Mouse (Mus musculus) kidney, embryonic 15.5 days (tissue): ENCODE measurements around the gene Anapc15-ps. TPM values are rescaled to one million over a fixed set of nuclear protein-coding genes. Genes with fewer than 3 reads are reported as not detected.
A peak's percentile ranks its signal among the peaks of the same experiment; 100 is the strongest.

Experiments
- ATAC-seq: fragments of 200-750 bp; cut with Nextera tagmentation; replicated peaks from 2 replicates; pipeline ENCODE4 v1.8.0; 2017; ENCODE audit warnings: moderate TSS enrichment; ENCODE audit not compliant: low FRiP score
- H3K27ac ChIP-seq: fragments of 300-500 bp; sonication (generic); 2 replicates; pipeline ENCODE4 v1.5.1; 2015; ENCODE audit warnings: mild to moderate bottlenecking, inconsistent platforms
- H3K27me3 ChIP-seq: fragments of 300-500 bp; sonication (generic); 2 replicates; pipeline ENCODE4 v1.6.1; 2015; ENCODE audit warnings: inconsistent platforms
- H3K36me3 ChIP-seq: fragments of 300-500 bp; sonication (generic); 2 replicates; pipeline ENCODE4 v1.6.1; 2015; ENCODE audit warnings: inconsistent platforms
- H3K4me1 ChIP-seq: fragments of 300-500 bp; sonication (generic); 2 replicates; pipeline ENCODE4 v1.6.1; 2015; ENCODE audit warnings: inconsistent platforms
- H3K4me2 ChIP-seq: fragments of 300-500 bp; sonication (generic); 2 replicates; pipeline ENCODE4 v1.6.1; 2015; ENCODE audit warnings: moderate library complexity, mild to moderate bottlenecking, inconsistent platforms
- H3K4me3 ChIP-seq: fragments of 300-500 bp; sonication (generic); replicated peaks from 2 replicates; pipeline ENCODE4 v1.5.1; 2015; ENCODE audit warnings: mild to moderate bottlenecking, inconsistent platforms
- H3K9ac ChIP-seq: fragments of 300-500 bp; sonication (generic); 2 replicates; pipeline ENCODE4 v1.6.1; 2015; ENCODE audit warnings: mild to moderate bottlenecking, inconsistent platforms
- H3K9me3 ChIP-seq: fragments of 300-500 bp; sonication (generic); replicated peaks from 2 replicates; pipeline ENCODE4 v1.6.1; 2016; ENCODE audit warnings: inconsistent platforms
- WGBS: fragments of 180-500 bp; shearing (Covaris S2); methylation state at CpG from one replicate; pipeline ENCODE4 v1.1.7; 2015; ENCODE audit warnings: mixed read lengths; 5-methylcytosine and 5-hydroxymethylcytosine counted together
- polyA plus RNA-seq: library from polyadenylated mRNA; unstranded; fragments of >200 nt; fragmentation: Nextera tagmentation; extraction: Ambion mirVana; gene quantifications from 2 replicates; pipeline ENCODE4 v1.2.1, GENCODE M21; 2015

Anapc15-ps gene
- polyA plus RNA-seq, 1 experiment from 2014 or later, result 0.47 TPM

GRCm38 (mm10) chr10:95706867-95707266 is 33.6 kb upstream of the Anapc15-ps start:
- Histone ChIP-seq H3K9me3 (no peaks in the 10 kb centered on the region), H3K9ac (no peak overlapping the region), H3K4me2 (no peak overlapping the region), H3K27me3 (no peaks in the 10 kb centered on the region), H3K36me3 (no peaks in the 10 kb centered on the region), H3K27ac (no peak overlapping the region), H3K4me3 (no peak overlapping the region), H3K4me1 (peaks cover 31% of the 10 kb centered on the region)
- 75% methylated on average over 9 of the region's 9 CpGs for WGBS
- no peak for ATAC-seq

GRCm38 (mm10) chr10:95705747-95706146 is 32.5 kb upstream of the Anapc15-ps start:
- H3K27me3 ChIP-seq, result no peaks in the 10 kb centered on the region
- no peaks in the 10 kb centered on the region for H3K9me3 ChIP-seq
- H3K4me1 ChIP-seq, result peaks cover 29% of the 10 kb centered on the region
- H3K4me3 ChIP-seq, result no peak overlapping the region
- no peak overlapping the region for H3K9ac ChIP-seq
- WGBS, result 48% methylated on average over 3 of the region's 3 CpGs
- no peaks in the 10 kb centered on the region for H3K36me3 ChIP-seq
- no peak overlapping the region for H3K4me2 ChIP-seq
- no peak overlapping the region for H3K27ac ChIP-seq
- ATAC-seq, result no peak

GRCm38 (mm10) chr10:95704847-95705246 is 31.6 kb upstream of the Anapc15-ps start:
- no peak overlapping the region for H3K9ac ChIP-seq

DNA sequence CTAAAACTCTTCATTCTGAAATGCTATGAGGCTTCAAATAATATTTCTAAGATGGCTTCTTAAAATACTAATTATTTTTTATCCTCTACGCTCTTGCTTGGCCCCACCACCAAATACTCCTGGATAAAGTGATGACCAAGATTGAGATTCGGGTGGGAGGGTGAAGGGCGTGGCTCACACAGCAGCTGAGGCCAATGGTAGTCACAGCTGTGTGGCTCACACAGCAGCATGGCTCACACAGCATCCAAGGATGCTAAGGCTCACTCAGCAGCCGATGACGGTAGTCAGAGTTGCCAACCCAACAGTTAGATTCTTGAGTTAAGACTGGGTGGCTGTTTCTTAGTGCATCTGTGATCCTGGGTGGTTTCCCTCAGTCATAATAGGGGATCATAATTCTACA is 30.5 kb upstream of the Anapc15-ps start:
- H3K4me2 ChIP-seq, result no peak overlapping the region
- WGBS, result 93% methylated on average over 5 of the region's 5 CpGs
- peaks cover 13% of the 10 kb centered on the region for H3K4me1 ChIP-seq
- no peaks in the 10 kb centered on the region for H3K9me3 ChIP-seq
- no peak overlapping the region for H3K4me3 ChIP-seq
- no peaks in the 10 kb centered on the region for H3K27me3 ChIP-seq
- H3K27ac ChIP-seq, result no peak overlapping the region
- H3K9ac ChIP-seq, result no peak overlapping the region
- H3K36me3 ChIP-seq, result no peaks in the 10 kb centered on the region
- no peak for ATAC-seq

More at GRCm38 (mm10) chr10:95704847-95705246, 31.6 kb upstream of the Anapc15-ps start:
- Histone ChIP-seq H3K4me1 (peaks cover 21% of the 10 kb centered on the region), H3K27me3 (no peaks in the 10 kb centered on the region), H3K27ac (no peak overlapping the region), H3K36me3 (no peaks in the 10 kb centered on the region), H3K4me2 (no peak overlapping the region), H3K4me3 (no peak overlapping the region), H3K9me3 (no peaks in the 10 kb centered on the region)
- no peak for ATAC-seq
- 93% methylated on average over 6 of the region's 6 CpGs for WGBS

- no peaks in the 10 kb centered on the region for H3K27me3 ChIP-seq
- ATAC-seq, result no peak
- H3K9ac ChIP-seq, result no peak overlapping the region
- no peaks in the 10 kb centered on the region for H3K9me3 ChIP-seq
- no peak overlapping the region for H3K4me3 ChIP-seq
- no peak overlapping the region for H3K4me2 ChIP-seq
- no peaks in the 10 kb centered on the region for H3K36me3 ChIP-seq
- 56% methylated on average over 4 of the region's 4 CpGs for WGBS
- no peak overlapping the region for H3K27ac ChIP-seq
- peaks cover 11% of the 10 kb centered on the region for H3K4me1 ChIP-seq
Measured at GRCm38 (mm10) chr10:95700422-95700821, 27.2 kb upstream of the Anapc15-ps start.

- no peak overlapping the region for H3K27ac ChIP-seq
- H3K9me3 ChIP-seq, result no peaks in the 10 kb centered on the region
- no peak overlapping the region for H3K9ac ChIP-seq
- no peak for ATAC-seq
- H3K4me2 ChIP-seq, result no peak overlapping the region
- peaks cover 10% of the 10 kb centered on the region; the same call in 1 of the 2 replicates for H3K4me1 ChIP-seq
- no peaks in the 10 kb centered on the region for H3K27me3 ChIP-seq
- 80% methylated on average over 8 of the region's 8 CpGs for WGBS
- no peaks in the 10 kb centered on the region for H3K36me3 ChIP-seq
- H3K4me3 ChIP-seq, result no peak overlapping the region
Measured at GRCm38 (mm10) chr10:95698920-95699714, 25.9 kb upstream of the Anapc15-ps start.

GRCm38 (mm10) chr10:95696253-95696641 is 23.0 kb upstream of the Anapc15-ps start:
- WGBS, result 63% methylated on average over 3 of the region's 3 CpGs
- no peaks in the 10 kb centered on the region for H3K9me3 ChIP-seq
- 0 out of 2 replicates have a peak overlapping the region, but pooled peaks have one; percentile 2 for H3K27ac ChIP-seq
- peaks cover 10% of the 10 kb centered on the region; the same call in 1 of the 2 replicates for H3K4me1 ChIP-seq
- H3K4me2 ChIP-seq, result no peak overlapping the region
- no peaks in the 10 kb centered on the region for H3K27me3 ChIP-seq
- H3K4me3 ChIP-seq, result no peak overlapping the region
- no peak for ATAC-seq
- H3K36me3 ChIP-seq, result no peaks in the 10 kb centered on the region
- H3K9ac ChIP-seq, result no peak overlapping the region

DNA sequence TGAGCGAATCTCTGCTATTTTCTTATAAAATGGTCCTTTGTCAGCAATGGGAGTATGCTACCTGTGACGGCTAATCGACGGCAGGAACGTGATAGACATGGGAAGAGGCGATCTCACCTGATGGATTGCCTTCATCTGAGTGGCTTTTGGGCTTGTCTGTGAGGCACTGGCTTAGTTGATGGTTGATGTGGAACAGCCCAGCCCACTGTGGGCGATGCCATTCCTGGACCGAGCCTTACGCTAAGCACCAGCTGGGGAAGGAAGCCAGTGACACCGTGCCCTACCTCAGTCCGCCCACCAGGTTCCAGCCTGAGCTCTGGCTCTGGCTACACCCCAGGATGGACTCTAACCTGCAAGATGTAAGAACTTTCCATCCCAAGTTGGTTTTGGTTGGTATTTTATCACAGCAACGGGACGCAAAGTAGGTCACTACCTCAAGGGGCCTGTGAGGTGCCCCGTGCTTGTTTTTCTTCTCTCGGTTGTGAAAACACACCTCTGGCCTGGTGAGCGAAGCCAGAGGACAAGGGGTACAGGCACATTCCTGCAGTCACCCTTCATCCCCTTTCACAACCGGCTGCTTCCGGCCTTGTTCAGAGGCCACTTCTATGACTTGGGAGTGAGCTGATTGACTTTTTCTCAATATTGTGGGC is 22.5 kb upstream of the Anapc15-ps start:
- H3K4me1 ChIP-seq, result peaks cover 10% of the 10 kb centered on the region; the same call in 1 of the 2 replicates
- no peaks in the 10 kb centered on the region for H3K36me3 ChIP-seq
- H3K27ac ChIP-seq, result peak overlapping the region; percentile 9
- H3K9me3 ChIP-seq, result no peaks in the 10 kb centered on the region
- no peak overlapping the region for H3K9ac ChIP-seq
- 0 out of 2 replicates have a peak, but pooled peaks have one; percentile 40 for ATAC-seq
- 79% methylated on average over 18 of the region's 18 CpGs for WGBS
- H3K4me3 ChIP-seq, result no peak overlapping the region
- H3K27me3 ChIP-seq, result no peaks in the 10 kb centered on the region
- no peak overlapping the region for H3K4me2 ChIP-seq

- no peaks in the 10 kb centered on the region for H3K36me3 ChIP-seq
- H3K9me3 ChIP-seq, result no peaks in the 10 kb centered on the region
- peak overlapping the region; percentile 9 for H3K27ac ChIP-seq
- WGBS, result 64% methylated on average over 12 of the region's 12 CpGs
- H3K4me1 ChIP-seq, result peaks cover 10% of the 10 kb centered on the region; the same call in 1 of the 2 replicates
- no peak overlapping the region for H3K4me2 ChIP-seq
- no peaks in the 10 kb centered on the region for H3K27me3 ChIP-seq
- H3K4me3 ChIP-seq, result no peak overlapping the region
- ATAC-seq, result peak; percentile 57; the same call in 1 of the 2 replicates
- no peak overlapping the region for H3K9ac ChIP-seq
Measured at GRCm38 (mm10) chr10:95694559-95695251, 21.5 kb upstream of the Anapc15-ps start.

GRCm38 (mm10) chr10:95691347-95691746 is 18.1 kb upstream of the Anapc15-ps start:
- H3K9ac ChIP-seq, result no peak overlapping the region
- H3K9me3 ChIP-seq, result no peaks in the 10 kb centered on the region
- H3K27me3 ChIP-seq, result no peaks in the 10 kb centered on the region
- H3K4me3 ChIP-seq, result no peak overlapping the region
- ATAC-seq, result no peak
- no peaks in the 10 kb centered on the region for H3K36me3 ChIP-seq
- 91% methylated on average over 4 of the region's 4 CpGs for WGBS
- H3K4me1 ChIP-seq, result peaks cover 10% of the 10 kb centered on the region; the same call in 1 of the 2 replicates
- no peak overlapping the region for H3K27ac ChIP-seq
- no peak overlapping the region for H3K4me2 ChIP-seq

DNA sequence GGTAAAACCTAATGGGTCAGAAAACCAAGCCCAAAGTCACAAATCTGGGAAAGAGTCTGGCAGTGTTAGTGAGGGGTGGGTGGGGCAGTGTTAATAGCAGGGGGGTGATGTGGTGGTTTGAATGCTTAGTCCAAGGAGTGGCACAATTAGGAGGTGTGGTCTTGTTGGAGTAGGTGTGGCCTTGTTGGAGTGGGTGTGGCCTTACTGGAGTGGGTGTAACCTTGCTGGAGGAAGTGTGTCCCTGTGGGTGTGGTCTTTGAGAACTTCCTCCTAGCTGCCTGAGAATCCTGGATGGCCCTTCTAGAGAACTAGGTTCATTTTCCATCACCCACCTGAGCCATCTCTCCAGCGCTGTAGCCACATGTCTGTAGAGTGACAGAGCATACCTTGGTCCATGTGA is 16.6 kb upstream of the Anapc15-ps start:
- peaks cover 6% of the 10 kb centered on the region for H3K4me1 ChIP-seq
- peak; percentile 70 for ATAC-seq
- H3K36me3 ChIP-seq, result no peaks in the 10 kb centered on the region
- H3K9ac ChIP-seq, result no peak overlapping the region
- WGBS, result 92% methylated on average over 1 of the region's 1 CpGs
- H3K27me3 ChIP-seq, result no peaks in the 10 kb centered on the region
- H3K4me3 ChIP-seq, result no peak overlapping the region
- H3K9me3 ChIP-seq, result no peaks in the 10 kb centered on the region
- no peak overlapping the region; the same call in 1 of the 2 replicates for H3K27ac ChIP-seq
- no peak overlapping the region for H3K4me2 ChIP-seq

- H3K4me2 ChIP-seq, result no peak overlapping the region
- peaks cover 3% of the 10 kb centered on the region; the same call in 1 of the 2 replicates for H3K4me1 ChIP-seq
- WGBS, result 81% methylated on average over 7 of the region's 7 CpGs
- H3K27ac ChIP-seq, result no peak overlapping the region; the same call in 1 of the 2 replicates
- no peak for ATAC-seq
- H3K9me3 ChIP-seq, result no peaks in the 10 kb centered on the region
- H3K4me3 ChIP-seq, result no peak overlapping the region
- no peak overlapping the region for H3K9ac ChIP-seq
- H3K27me3 ChIP-seq, result no peaks in the 10 kb centered on the region
- no peaks in the 10 kb centered on the region for H3K36me3 ChIP-seq
Measured at GRCm38 (mm10) chr10:95689058-95689457, 15.8 kb upstream of the Anapc15-ps start.
